Comparison of ENCODE assay signal across 9 mouse cellular contexts in genomic region chr11:104315703-104316102, GRCm38 (mm10).
DNase-seq lines count a peak whose midpoint lies in the region; ATAC-seq lines count a peak whose summit lies in the region.
"Had no signal": no experiment of that assay in that cellular context is flagged by ENCODE, and none has a peak within 500 bp of the region (broad histone marks: within the 10 kb centered on the region; RNA-seq: fewer than 3 reads in every experiment).

No protein-coding gene starts in this region.

- no peak overlapping the region for H3K4me3 ChIP-seq in forebrain, embryonic 10.5 days
- no peak overlapping the region for H3K4me3 ChIP-seq in forebrain, embryonic 15.5 days

- DNase-seq in forebrain, embryonic 10.5 days (ENCODE audit: extremely low spot score, low spot score), result peak; percentile 83
- DNase-seq in MEL-GATA-1-ER (ENCODE audit: extremely low read depth, low read depth), result peak; percentile 68
- peak; percentile 81 to 85 for DNase-seq in cerebellum, adult 18-20 months
- DNase-seq in frontal cortex, postnatal 25 days (ENCODE audit: low spot score in 2 of 2), result peak; percentile 48 to 64
- DNase-seq in kidney, postnatal 36 days, result peak; percentile 67 to 89
- DNase-seq in lung, postnatal 36 days, result peak; percentile 83
- DNase-seq in spleen, adult 12 weeks (ENCODE audit: low spot score), result peak; percentile 76

- no peaks in the 10 kb centered on the region for H3K9me3 ChIP-seq in forebrain, embryonic 10.5 days
- no peaks in the 10 kb centered on the region for H3K9me3 ChIP-seq in forebrain, embryonic 15.5 days

- H3K9ac ChIP-seq in forebrain, embryonic 15.5 days (replicated peaks), result no peak overlapping the region

- no peak; the same call in 1 of the 2 replicates for ATAC-seq in forebrain, embryonic 15.5 days (replicated peaks)

- no peak overlapping the region for H3K27ac ChIP-seq in forebrain, embryonic 10.5 days
- no peak overlapping the region for H3K27ac ChIP-seq in forebrain, embryonic 15.5 days (replicated peaks)
- H3K27ac ChIP-seq: macrophage had no signal

- H3K27me3 ChIP-seq in forebrain, embryonic 10.5 days (ENCODE audit: poor library complexity, severe bottlenecking), result peaks cover 23% of the 10 kb centered on the region
- no peaks in the 10 kb centered on the region for H3K27me3 ChIP-seq in forebrain, embryonic 15.5 days

- WGBS in forebrain, embryonic 10.5 days, result 9% methylated on average over 6 of the region's 6 CpGs
- 3% methylated on average over 6 of the region's 6 CpGs for WGBS in forebrain, embryonic 15.5 days

- H3K4me2 ChIP-seq in forebrain, embryonic 15.5 days (replicated peaks), result no peak overlapping the region

- H3K36me3 ChIP-seq in forebrain, embryonic 10.5 days (replicated peaks), result no peaks in the 10 kb centered on the region
- H3K36me3 ChIP-seq in forebrain, embryonic 15.5 days, result peaks cover 32% of the 10 kb centered on the region

- peaks cover 29% of the 10 kb centered on the region for H3K4me1 ChIP-seq in forebrain, embryonic 10.5 days
- H3K4me1 ChIP-seq in forebrain, embryonic 15.5 days, result peaks cover 14% of the 10 kb centered on the region
